Comparison of ENCODE assay signal across 8 mouse cellular contexts in the genomic region with DNA sequence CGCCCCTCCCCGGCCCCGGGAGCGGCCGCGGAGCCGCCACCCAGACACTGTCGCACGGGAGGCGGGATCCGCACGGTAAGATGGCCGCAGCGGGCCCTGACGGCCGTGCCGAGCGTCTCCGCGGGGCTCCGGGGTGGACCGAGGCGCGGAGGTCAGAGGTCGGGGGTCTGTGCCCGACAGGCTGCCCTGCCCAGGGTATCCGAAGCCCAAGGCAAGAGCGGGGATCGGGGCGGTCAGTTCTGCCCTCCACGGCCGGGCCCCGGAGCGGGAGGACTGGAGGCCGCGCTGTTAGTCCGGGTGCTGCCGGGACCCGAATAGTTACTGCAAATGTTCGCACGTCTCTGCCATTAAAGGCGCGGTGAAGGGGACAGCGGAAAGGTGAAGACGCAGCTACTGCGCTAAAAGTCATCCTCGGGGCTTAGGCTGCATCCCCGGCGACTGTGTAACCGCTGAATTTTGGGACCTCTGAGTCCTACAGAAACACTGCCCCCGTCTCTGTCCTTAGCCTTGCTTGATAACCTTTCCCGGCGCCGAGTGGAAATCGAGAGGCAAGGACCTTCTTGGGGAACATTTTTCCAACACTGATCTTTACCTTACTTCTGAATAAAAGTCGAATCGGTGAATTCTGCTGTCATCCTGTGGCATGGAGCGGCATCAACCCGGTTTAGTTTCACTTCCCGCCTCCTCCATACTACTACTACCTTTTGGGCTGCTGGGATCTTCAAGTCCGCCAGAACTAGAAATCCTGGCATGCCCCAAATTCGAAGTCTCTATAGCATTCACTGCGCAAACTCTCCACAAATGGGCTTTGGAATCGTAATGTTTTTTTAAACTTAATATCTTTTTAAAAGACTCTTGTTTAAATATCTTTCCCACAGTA. TPM values are rescaled to one million over a fixed set of nuclear protein-coding genes. Genes with fewer than 3 reads are reported as not detected.
A peak's percentile ranks its signal among the peaks of the same experiment; 100 is the strongest.
DNase-seq lines count a peak whose midpoint lies in the region; ATAC-seq and TF ChIP-seq lines count a peak whose summit lies in the region.

No protein-coding gene starts in this region.

- peak overlapping the region; percentile 99 for H3K9ac ChIP-seq in ES-E14 (ENCODE audit: insufficient read depth, low read depth, low read length, poor library complexity, severe bottlenecking)
- peak overlapping the region; percentile 97 for H3K9ac ChIP-seq in forebrain, embryonic 11.5 days (ENCODE audit: low read length)
- H3K9ac ChIP-seq in liver, adult 2 months (ENCODE audit: low read depth, low read length) = peak overlapping the region; percentile 99
- peak overlapping the region; percentile 100 for H3K9ac ChIP-seq in stomach, postnatal 0 days (ENCODE audit: low read length)

- TF ChIP-seq EP300 in stomach, postnatal 0 days (optimal IDR thresholded peaks at IDR 0.05) = peak; percentile 10

- TF ChIP-seq CTCF in kidney, adult 2 months (conservative IDR thresholded peaks at IDR 0.05; ENCODE audit: insufficient read depth, insufficient read length, low read depth, low read length) = 0 out of 2 replicates have a peak, but pooled peaks have one; percentile 3
- no peak for TF ChIP-seq CTCF in liver, adult 2 months (IDR thresholded peaks at IDR 0.05; ENCODE audit: low read depth, low read length)
- no peak for TF ChIP-seq CTCF in stomach, postnatal 0 days (IDR thresholded peaks at IDR 0.05; ENCODE audit: low read depth)

- H3K36me3 ChIP-seq in kidney, adult 2 months (ENCODE audit: control insufficient read depth, insufficient read depth, low read length) = peaks cover 1% of the 10 kb centered on the region; the same call in 1 of the 2 replicates
- H3K36me3 ChIP-seq in ES-E14 (ENCODE audit: control insufficient read depth, insufficient read depth, low read length, poor library complexity, severe bottlenecking) = peaks cover 25% of the 10 kb centered on the region
- 0 out of 2 replicates have a peak, but pooled peaks cover 2% of the 10 kb centered on the region for H3K36me3 ChIP-seq in forebrain, embryonic 11.5 days (ENCODE audit: control insufficient read depth, insufficient read depth, low read length)
- H3K36me3 ChIP-seq in liver, adult 2 months (ENCODE audit: control insufficient read depth, insufficient read depth, low read length) = peaks cover 8% of the 10 kb centered on the region
- H3K36me3 ChIP-seq in stomach, postnatal 0 days (ENCODE audit: control insufficient read depth, insufficient read depth, low read length) = peaks cover 6% of the 10 kb centered on the region

- ATAC-seq in forebrain, embryonic 11.5 days (replicated peaks; ENCODE audit: low FRiP score) = peak; percentile 66
- ATAC-seq in stomach, postnatal 0 days (ENCODE audit: low FRiP score, low TSS enrichment) = no peak
- ATAC-seq in erythroid progenitor cell, adult 5-6 weeks (replicated peaks; ENCODE audit: low FRiP score, poor library complexity, severe bottlenecking) = no peak

- no peaks in the 10 kb centered on the region for H3K9me3 ChIP-seq in ES-E14 (ENCODE audit: control insufficient read depth, insufficient read depth, low read depth, low read length)
- no peaks in the 10 kb centered on the region for H3K9me3 ChIP-seq in forebrain, embryonic 11.5 days (ENCODE audit: control insufficient read depth, low read length)
- no peaks in the 10 kb centered on the region for H3K9me3 ChIP-seq in stomach, postnatal 0 days (ENCODE audit: control insufficient read depth, low read length)

- no peaks in the 10 kb centered on the region for H3K27me3 ChIP-seq in kidney, adult 2 months (replicated peaks; ENCODE audit: control insufficient read depth, insufficient read depth, low read length)
- no peaks in the 10 kb centered on the region for H3K27me3 ChIP-seq in forebrain, embryonic 11.5 days (ENCODE audit: control insufficient read depth, insufficient read depth, low read length)
- H3K27me3 ChIP-seq in liver, adult 2 months (ENCODE audit: control insufficient read depth, insufficient read depth, low read length) = no peaks in the 10 kb centered on the region
- H3K27me3 ChIP-seq in stomach, postnatal 0 days (ENCODE audit: control insufficient read depth, insufficient read depth, low read length) = no peaks in the 10 kb centered on the region

- no peak for DNase-seq in kidney, adult 2 months
- no peak for DNase-seq in kidney, postnatal 4 days
- no peak for DNase-seq in ES-E14 (ENCODE audit: low read depth, low spot score)
- DNase-seq in forebrain, embryonic 11.5 days (ENCODE audit: low spot score) = no peak
- peak; percentile 47 for DNase-seq in liver, adult 2 months (ENCODE audit: extremely low read depth, low read depth, low spot score)
- no peak for DNase-seq in stomach, postnatal 0 days (ENCODE audit: low spot score)
- no peak for DNase-seq in yolk sac, embryonic 10.5 days (ENCODE audit: low spot score)

- in situ Hi-C loops in ES-E14 (cut with MboI; ENCODE audit: low sequenced_read_pairs in 2 of 2, unreplicated experiment in 2 of 2) = no loop called here

- H3K27ac ChIP-seq in kidney, adult 2 months (ENCODE audit: insufficient read depth, low read depth, low read length) = peak overlapping the region; percentile 76
- peak overlapping the region; percentile 97 for H3K27ac ChIP-seq in ES-E14 (ENCODE audit: insufficient read depth, low read depth, low read length, poor library complexity, severe bottlenecking)
- peak overlapping the region; percentile 37; the same call in 1 of the 2 replicates for H3K27ac ChIP-seq in forebrain, embryonic 11.5 days (ENCODE audit: low read depth, low read length)
- H3K27ac ChIP-seq in liver, adult 2 months (replicated peaks; ENCODE audit: insufficient read depth, low read depth, low read length) = peak overlapping the region; percentile 93
- peak overlapping the region; percentile 98 for H3K27ac ChIP-seq in stomach, postnatal 0 days (replicated peaks)

- TF ChIP-seq POLR2A in kidney, adult 2 months (IDR thresholded peaks at IDR 0.05; ENCODE audit: low read depth, low read length) = no peak
- TF ChIP-seq POLR2A in liver, adult 2 months (IDR thresholded peaks at IDR 0.05; ENCODE audit: extremely low read depth, insufficient read depth, low read length) = no peak

- peaks cover 13% of the 10 kb centered on the region; the same call in 1 of the 2 replicates for H3K4me1 ChIP-seq in kidney, adult 2 months (ENCODE audit: control insufficient read depth, insufficient read depth, low read length)
- peaks cover 5 to 7% of the 10 kb centered on the region in 2 experiments for H3K4me1 ChIP-seq in ES-E14 (ENCODE audit: control insufficient read depth in 2 of 2, insufficient read depth in 2 of 2, low read length in 2 of 2, poor library complexity in 1 of 2)
- H3K4me1 ChIP-seq in forebrain, embryonic 11.5 days (replicated peaks; ENCODE audit: control insufficient read depth, insufficient read depth, low read length) = peaks cover 9% of the 10 kb centered on the region
- peaks cover 10% of the 10 kb centered on the region for H3K4me1 ChIP-seq in liver, adult 2 months (ENCODE audit: control insufficient read depth, insufficient read depth, low read length)
- peaks cover 7% of the 10 kb centered on the region; the same call in 1 of the 2 replicates for H3K4me1 ChIP-seq in stomach, postnatal 0 days (replicated peaks; ENCODE audit: control insufficient read depth, insufficient read depth)

- peak overlapping the region; percentile 78 for H3K4me3 ChIP-seq in kidney, adult 2 months (ENCODE audit: insufficient read depth, low read depth, low read length)
- peak overlapping the region; percentile 84 to 90 for H3K4me3 ChIP-seq in ES-E14 (ENCODE audit: insufficient read depth in 1 of 2, low read depth in 1 of 2, low read length in 2 of 2, poor library complexity in 1 of 2, severe bottlenecking in 1 of 2)
- peak overlapping the region; percentile 97 for H3K4me3 ChIP-seq in forebrain, embryonic 11.5 days (ENCODE audit: low read depth, low read length)
- peak overlapping the region; percentile 97 for H3K4me3 ChIP-seq in liver, adult 2 months (ENCODE audit: insufficient read depth, low read depth, low read length)
- peak overlapping the region; percentile 99 for H3K4me3 ChIP-seq in stomach, postnatal 0 days (ENCODE audit: low read depth, low read length)

- WGBS in kidney, adult 2 months = 1% methylated on average over 64 of the region's 64 CpGs
- WGBS in forebrain, embryonic 11.5 days = 2% methylated on average over 64 of the region's 64 CpGs
- 1% methylated on average over 64 of the region's 64 CpGs for WGBS in liver, adult 2 months
- 1% methylated on average over 62 of the region's 64 CpGs for WGBS in stomach, postnatal 0 days

- peak overlapping the region; percentile 66 for H3K4me2 ChIP-seq in forebrain, embryonic 11.5 days (ENCODE audit: low read depth, low read length, severe bottlenecking)
- peak overlapping the region; percentile 68 for H3K4me2 ChIP-seq in stomach, postnatal 0 days (replicated peaks; ENCODE audit: low read depth)

- peaks cover 30% of the 10 kb centered on the region; the same call in 1 of the 2 replicates for H3K79me2 ChIP-seq in liver, adult 2 months (ENCODE audit: control insufficient read depth, insufficient read depth, low read length)

RNA-seq across cellular contexts. Expression of a gene that starts 0.6 kb away (rescaled TPM):
- 33.3 and 35.4 TPM in 2 replicates for polyA plus RNA-seq in kidney, adult 2 months (2012; rRNA removed)
- 57.8 and 64.7 TPM in 2 replicates for total RNA-seq in ES-E14 (2012; rRNA removed)
- 58.1 and 64.5 TPM in 2 replicates for polyA plus RNA-seq in forebrain, embryonic 11.5 days (2014; fragmentation: Nextera tagmentation; extraction: Ambion mirVana)
- total RNA-seq in liver, adult 2 months (2014; rRNA removed) = 52.4 and 54.7 TPM in 2 replicates
- 23.6 and 24.3 TPM in 2 replicates for polyA plus RNA-seq in liver, adult 2 months (2012; rRNA removed)
- 59.6 and 60.7 TPM in 2 replicates for polyA plus RNA-seq in stomach, postnatal 0 days (2015; fragmentation: Nextera tagmentation; extraction: Ambion mirVana)
- total RNA-seq in erythroid progenitor cell, adult 5-6 weeks (2015; ENCODE audit: low replicate concordance) = 193 and 195 TPM in 2 replicates
- 276 and 301 TPM in 2 replicates for total RNA-seq in erythroid progenitor cell, adult 5-6 weeks (2017; ENCODE audit: low replicate concordance)

RNA-seq across cellular contexts. Expression of a gene that starts 0.7 kb away (rescaled TPM):
- 13.2 and 13.4 TPM in 2 replicates for polyA plus RNA-seq in kidney, adult 2 months (2012; rRNA removed)
- 84.7 and 90.6 TPM in 2 replicates for total RNA-seq in ES-E14 (2012; rRNA removed)
- 39.8 and 44.1 TPM in 2 replicates for polyA plus RNA-seq in forebrain, embryonic 11.5 days (2014; fragmentation: Nextera tagmentation; extraction: Ambion mirVana)
- 26.0 and 27.1 TPM in 2 replicates for total RNA-seq in liver, adult 2 months (2014; rRNA removed)
- polyA plus RNA-seq in liver, adult 2 months (2012; rRNA removed) = 7.3 and 10.0 TPM in 2 replicates
- polyA plus RNA-seq in stomach, postnatal 0 days (2015; fragmentation: Nextera tagmentation; extraction: Ambion mirVana) = 7.4 and 9.7 TPM in 2 replicates
- total RNA-seq in erythroid progenitor cell, adult 5-6 weeks (2015; ENCODE audit: low replicate concordance) = 63.4 and 66.2 TPM in 2 replicates
- 107 and 109 TPM in 2 replicates for total RNA-seq in erythroid progenitor cell, adult 5-6 weeks (2017; ENCODE audit: low replicate concordance)

RNA-seq across cellular contexts. Expression of a gene that starts 14.5 kb away (rescaled TPM):
- polyA plus RNA-seq in kidney, adult 2 months (2012; rRNA removed) = 1.9 and 3.0 TPM in 2 replicates
- 12.0 and 28.1 TPM in 2 replicates for total RNA-seq in ES-E14 (2012; rRNA removed)
- 0.11 and 0.57 TPM in 2 replicates for polyA plus RNA-seq in forebrain, embryonic 11.5 days (2014; fragmentation: Nextera tagmentation; extraction: Ambion mirVana)
- total RNA-seq in liver, adult 2 months (2014; rRNA removed) = 3.5 and 4.5 TPM in 2 replicates
- polyA plus RNA-seq in liver, adult 2 months (2012; rRNA removed) = 9.1 and 10.9 TPM in 2 replicates
- polyA plus RNA-seq in stomach, postnatal 0 days (2015; fragmentation: Nextera tagmentation; extraction: Ambion mirVana) = 3.0 and 3.6 TPM in 2 replicates
- total RNA-seq in erythroid progenitor cell, adult 5-6 weeks (2015; ENCODE audit: low replicate concordance) = 6.1 and 6.3 TPM in 2 replicates
- total RNA-seq in erythroid progenitor cell, adult 5-6 weeks (2017; ENCODE audit: low replicate concordance) = 0.38 and 2.6 TPM in 2 replicates

Comparison
In these comparisons a context has a peak if more than half of its experiments do, and no peak if none do; other contexts are left out.
1. H3K27ac ChIP-seq: peak in every context shown above with its lines; median percentile 98 in stomach, postnatal 0 days; 97 in ES-E14; 93 in liver, adult 2 months; 76 in kidney, adult 2 months; 37 in forebrain, embryonic 11.5 days.